Mouse (Mus musculus) brown adipose tissue, adult 24 weeks (tissue): ENCODE measurements around the gene Hipk2. TPM values are rescaled to one million over a fixed set of nuclear protein-coding genes. Genes with fewer than 3 reads are reported as not detected.

Experiments
- H3K27ac ChIP-seq: fragments of 200-500 bp; replicated peaks from 2 replicates; pipeline ENCODE4 v1.5.1; 2012; ENCODE audit warnings: low read depth, mild to moderate bottlenecking, low read length
- H3K4me1 ChIP-seq: fragments of 200-500 bp; 2 replicates; pipeline ENCODE4 v1.6.1; 2012; ENCODE audit warnings: low read length, mixed read lengths; ENCODE audit not compliant: control insufficient read depth, insufficient read depth, insufficient read length
- H3K4me3 ChIP-seq: fragments of 200-500 bp; 2 replicates; pipeline ENCODE4 v1.5.1; 2012; ENCODE audit warnings: low read depth, mild to moderate bottlenecking, low read length, moderate library complexity; ENCODE audit not compliant: insufficient read depth
- polyA plus RNA-seq: library from polyadenylated mRNA; stranded (reverse); fragments of >200 nt; gene quantifications from 2 replicates; pipeline ENCODE4 v1.2.4, GENCODE M21; 2012; ENCODE audit not compliant: missing spikeins, insufficient read depth, insufficient read length

The Hipk2 gene
- polyA plus RNA-seq, 1 experiment = 63.9 TPM

GRCm38 (mm10) chr6:38840380-38840779, 35.6 kb downstream of the Hipk2 start:
- peak overlapping the region; percentile 10; the same call in 1 of the 2 replicates for H3K27ac ChIP-seq

GRCm38 (mm10) chr6:38839891-38840290, 36.1 kb downstream of the Hipk2 start:
- Histone ChIP-seq H3K4me3 (no peak overlapping the region), H3K4me1 (peaks cover 20% of the 10 kb centered on the region), H3K27ac (no peak overlapping the region; the same call in 1 of the 2 replicates)

More at GRCm38 (mm10) chr6:38840380-38840779, 35.6 kb downstream of the Hipk2 start:
- Histone ChIP-seq H3K4me3 (no peak overlapping the region), H3K4me1 (peaks cover 20% of the 10 kb centered on the region)

DNA sequence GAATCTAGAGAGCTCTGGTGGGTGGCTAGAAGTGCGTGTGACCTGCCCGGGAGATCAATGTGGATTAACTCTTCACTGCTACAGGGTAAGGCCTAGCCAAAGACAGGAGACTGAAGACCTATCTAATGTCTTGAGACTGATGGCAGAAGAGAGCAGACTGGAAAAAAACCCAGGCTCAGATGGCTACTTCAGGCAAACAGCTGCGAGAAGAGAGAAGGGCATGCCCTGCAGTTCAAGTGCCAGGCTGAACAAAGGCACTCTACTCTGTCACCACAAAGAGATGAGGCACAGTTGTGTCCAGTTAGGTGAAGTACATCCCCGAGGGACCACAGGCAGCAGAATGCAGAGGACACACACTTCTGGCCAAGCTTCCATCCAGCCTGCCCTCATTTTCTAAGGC, 37.9 kb downstream of the Hipk2 start:
- H3K4me1 ChIP-seq = peaks cover 16% of the 10 kb centered on the region

GRCm38 (mm10) chr6:38835217-38835616, 40.7 kb downstream of the Hipk2 start:
- Histone ChIP-seq H3K27ac (no peak overlapping the region), H3K4me1 (peaks cover 5% of the 10 kb centered on the region), H3K4me3 (no peak overlapping the region)

More for the DNA sequence above, 37.9 kb downstream of the Hipk2 start:
- H3K4me3 ChIP-seq = no peak overlapping the region
- H3K27ac ChIP-seq = no peak overlapping the region; the same call in 1 of the 2 replicates

GRCm38 (mm10) chr6:38834727-38835126, 41.2 kb downstream of the Hipk2 start:
- no peak overlapping the region for H3K4me3 ChIP-seq
- no peak overlapping the region for H3K27ac ChIP-seq
- H3K4me1 ChIP-seq = peaks cover 4% of the 10 kb centered on the region

DNA sequence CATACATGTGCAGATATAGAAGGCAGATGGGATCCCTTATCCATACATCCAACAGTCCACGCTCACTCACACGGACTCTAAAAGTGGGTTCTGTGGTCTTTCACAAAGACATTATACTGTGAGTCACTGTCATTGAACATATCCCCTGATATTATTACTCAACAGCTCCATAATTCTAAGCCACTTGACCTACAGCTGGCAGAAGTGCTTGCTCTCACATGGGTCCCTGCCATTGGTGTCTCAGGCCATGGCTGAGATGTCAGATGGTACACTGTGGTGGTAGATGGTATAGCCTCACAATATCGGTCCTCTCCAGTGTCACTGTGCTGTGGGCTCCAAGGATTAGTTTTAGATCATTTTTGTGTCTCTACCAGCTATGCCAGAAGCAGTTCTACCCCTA, 42.2 kb downstream of the Hipk2 start:
- H3K4me1 ChIP-seq = peaks cover 6% of the 10 kb centered on the region
- no peak overlapping the region for H3K27ac ChIP-seq
- H3K4me3 ChIP-seq = no peak overlapping the region

GRCm38 (mm10) chr6:38829452-38829851, 46.5 kb downstream of the Hipk2 start:
- H3K4me3 ChIP-seq = no peak overlapping the region
- peaks cover 8% of the 10 kb centered on the region for H3K4me1 ChIP-seq
- H3K27ac ChIP-seq = no peak overlapping the region

- H3K27ac ChIP-seq = no peak overlapping the region
- H3K4me1 ChIP-seq = peaks cover 8% of the 10 kb centered on the region
- no peak overlapping the region for H3K4me3 ChIP-seq
These were observed 47.8 kb downstream of the Hipk2 start for GRCm38 (mm10) chr6:38828211-38828610.

DNA sequence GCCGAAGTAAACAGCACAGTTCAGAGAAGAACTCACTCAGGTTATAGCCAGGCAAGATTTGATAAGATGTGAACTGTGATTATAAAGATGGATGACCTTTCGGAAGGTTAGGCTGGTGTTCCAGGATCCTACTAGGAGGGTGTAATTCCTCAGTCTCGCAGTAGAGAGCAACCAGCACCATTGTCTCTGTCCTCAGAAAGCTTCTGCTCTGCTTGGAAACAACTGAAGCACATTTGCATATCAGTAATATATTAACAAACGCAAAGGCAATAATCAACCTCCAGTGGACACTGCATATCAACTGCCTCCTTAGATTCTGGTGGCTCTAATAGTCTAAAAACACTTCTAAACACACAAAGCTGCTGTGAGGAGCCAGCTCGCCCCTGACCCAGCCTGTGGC, 48.5 kb downstream of the Hipk2 start:
- H3K27ac ChIP-seq = no peak overlapping the region
- no peak overlapping the region for H3K4me3 ChIP-seq
- peaks cover 8% of the 10 kb centered on the region for H3K4me1 ChIP-seq

- Histone ChIP-seq H3K27ac (no peak overlapping the region), H3K4me1 (peaks cover 8% of the 10 kb centered on the region), H3K4me3 (no peak overlapping the region)
These were observed 49.1 kb downstream of the Hipk2 start for GRCm38 (mm10) chr6:38826857-38827256.

- Histone ChIP-seq H3K27ac (peak overlapping the region; percentile 86), H3K4me1 (peaks cover 8% of the 10 kb centered on the region), H3K4me3 (no peak overlapping the region)
These were observed 50.1 kb downstream of the Hipk2 start for GRCm38 (mm10) chr6:38825886-38826285.

GRCm38 (mm10) chr6:38823827-38824226, 52.1 kb downstream of the Hipk2 start:
- Histone ChIP-seq H3K4me1 (peaks cover 6% of the 10 kb centered on the region), H3K27ac (peak overlapping the region; percentile 80)

GRCm38 (mm10) chr6:38823164-38823563, 52.8 kb downstream of the Hipk2 start:
- Histone ChIP-seq H3K27ac (peak overlapping the region; percentile 80), H3K4me3 (no peak overlapping the region), H3K4me1 (peaks cover 4% of the 10 kb centered on the region)

More at GRCm38 (mm10) chr6:38823827-38824226, 52.1 kb downstream of the Hipk2 start:
- H3K4me3 ChIP-seq = no peak overlapping the region

GRCm38 (mm10) chr6:38821686-38822085, 54.3 kb downstream of the Hipk2 start:
- peaks cover 4% of the 10 kb centered on the region for H3K4me1 ChIP-seq
- H3K27ac ChIP-seq = no peak overlapping the region
- H3K4me3 ChIP-seq = no peak overlapping the region

GRCm38 (mm10) chr6:38820862-38821261, 55.1 kb downstream of the Hipk2 start:
- peaks cover 7% of the 10 kb centered on the region for H3K4me1 ChIP-seq

GRCm38 (mm10) chr6:38816216-38816615, 59.7 kb downstream of the Hipk2 start:
- H3K27ac ChIP-seq = no peak overlapping the region

More at GRCm38 (mm10) chr6:38820862-38821261, 55.1 kb downstream of the Hipk2 start:
- Histone ChIP-seq H3K27ac (no peak overlapping the region), H3K4me3 (no peak overlapping the region)

More at GRCm38 (mm10) chr6:38816216-38816615, 59.7 kb downstream of the Hipk2 start:
- Histone ChIP-seq H3K4me1 (peaks cover 9% of the 10 kb centered on the region), H3K4me3 (no peak overlapping the region)
